In genomic region chr3:89147979-89148311, GRCm38 (mm10) we compare ENCODE assay signal across 11 mouse cellular contexts. TPM values are rescaled to one million over a fixed set of nuclear protein-coding genes. Genes with fewer than 3 reads are reported as not detected.
DNase-seq lines count a peak whose midpoint lies in the region; ATAC-seq and TF ChIP-seq lines count a peak whose summit lies in the region.
"Had no signal": no experiment of that assay in that cellular context is flagged by ENCODE, and none has a peak within 500 bp of the region (broad histone marks: within the 10 kb centered on the region; RNA-seq: fewer than 3 reads in every experiment).

No protein-coding gene starts in this region.

- DNase-seq in hindbrain, embryonic 10.5 days (ENCODE audit: low spot score), result no peak
- DNase-seq in R1 (ENCODE audit: low read depth, low spot score), result peak; percentile 38
- no peak for DNase-seq in limb, embryonic 14.5 days (ENCODE audit: low spot score)
- DNase-seq in right cerebral cortex, postnatal 36 days (ENCODE audit: low spot score in 2 of 2), result no peak
- no peak for DNase-seq in urinary bladder, adult 2 months (ENCODE audit: low spot score)
- DNase-seq in left cerebral cortex, postnatal 14 days (ENCODE audit: low spot score in 2 of 2), result no peak
- DNase-seq: cerebellum, adult 8-10 months; gastrocnemius, postnatal 10 days; layer of hippocampus, postnatal 36 days had no signal

- H3K4me3 ChIP-seq in hindbrain, embryonic 10.5 days, result peak overlapping the region; percentile 40
- H3K4me3 ChIP-seq in hindbrain, embryonic 16.5 days (ENCODE audit: low read length), result no peak overlapping the region
- peak overlapping the region; percentile 74 for H3K4me3 ChIP-seq in E14TG2a.4 (replicated peaks; ENCODE audit: low read length)
- H3K4me3 ChIP-seq in limb, embryonic 14.5 days (replicated peaks; ENCODE audit: low read length), result peak overlapping the region; percentile 22

- peaks cover 25% of the 10 kb centered on the region for H3K4me1 ChIP-seq in hindbrain, embryonic 10.5 days (replicated peaks)
- H3K4me1 ChIP-seq in hindbrain, embryonic 16.5 days (ENCODE audit: control insufficient read depth, insufficient read depth, low read depth, low read length), result no peaks in the 10 kb centered on the region
- peaks cover 55% of the 10 kb centered on the region for H3K4me1 ChIP-seq in E14TG2a.4 (replicated peaks; ENCODE audit: low read depth, low read length)
- H3K4me1 ChIP-seq in limb, embryonic 14.5 days (ENCODE audit: control insufficient read depth, insufficient read depth, low read length), result peaks cover 3% of the 10 kb centered on the region; the same call in 1 of the 2 replicates

- no peaks in the 10 kb centered on the region for H3K9me3 ChIP-seq in hindbrain, embryonic 10.5 days
- H3K9me3 ChIP-seq in hindbrain, embryonic 16.5 days (ENCODE audit: control insufficient read depth, low read length), result no peaks in the 10 kb centered on the region
- no peaks in the 10 kb centered on the region for H3K9me3 ChIP-seq in E14TG2a.4 (ENCODE audit: low read length)
- H3K9me3 ChIP-seq in limb, embryonic 14.5 days (ENCODE audit: control insufficient read depth, low read length), result no peaks in the 10 kb centered on the region

- H3K36me3 ChIP-seq in hindbrain, embryonic 10.5 days, result peaks cover 13% of the 10 kb centered on the region; the same call in 1 of the 2 replicates
- H3K36me3 ChIP-seq in hindbrain, embryonic 16.5 days (ENCODE audit: control insufficient read depth, insufficient read depth, low read length), result peaks cover 7% of the 10 kb centered on the region; the same call in 1 of the 2 replicates
- no peaks in the 10 kb centered on the region for H3K36me3 ChIP-seq in E14TG2a.4 (ENCODE audit: insufficient read depth, low read length)
- H3K36me3 ChIP-seq in limb, embryonic 14.5 days (ENCODE audit: control insufficient read depth, insufficient read depth, low read length), result no peaks in the 10 kb centered on the region

- H3K27ac ChIP-seq in hindbrain, embryonic 10.5 days, result peak overlapping the region; percentile 59
- no peak overlapping the region for H3K27ac ChIP-seq in hindbrain, embryonic 16.5 days (ENCODE audit: low read depth, low read length)
- no peak overlapping the region for H3K27ac ChIP-seq in limb, embryonic 14.5 days (replicated peaks; ENCODE audit: low read depth, low read length)

- H3K27me3 ChIP-seq in hindbrain, embryonic 10.5 days (ENCODE audit: insufficient read depth, poor library complexity, severe bottlenecking), result peaks cover 68% of the 10 kb centered on the region
- H3K27me3 ChIP-seq in hindbrain, embryonic 16.5 days (replicated peaks; ENCODE audit: control insufficient read depth, insufficient read depth, low read length), result no peaks in the 10 kb centered on the region
- H3K27me3 ChIP-seq in E14TG2a.4 (ENCODE audit: insufficient read depth, low read length), result peaks cover 75% of the 10 kb centered on the region
- H3K27me3 ChIP-seq in limb, embryonic 14.5 days (ENCODE audit: control insufficient read depth, insufficient read depth, low read length), result peaks cover 8% of the 10 kb centered on the region; the same call in 1 of the 2 replicates

- no peak overlapping the region for H3K9ac ChIP-seq in hindbrain, embryonic 16.5 days (ENCODE audit: low read depth, low read length)
- H3K9ac ChIP-seq in limb, embryonic 14.5 days (ENCODE audit: low read depth, low read length, severe bottlenecking), result peak overlapping the region; percentile 31

- TF ChIP-seq POLR2A in limb, embryonic 14.5 days (IDR thresholded peaks at IDR 0.05; ENCODE audit: borderline replicate concordance, extremely low read depth, insufficient read depth, insufficient read length), result no peak

- no peak overlapping the region for H3K4me2 ChIP-seq in hindbrain, embryonic 16.5 days (ENCODE audit: low read length)
- peak overlapping the region; percentile 44 for H3K4me2 ChIP-seq in limb, embryonic 14.5 days (replicated peaks; ENCODE audit: low read depth, low read length, severe bottlenecking)

- intact Hi-C loops in left cerebral cortex, postnatal 14 days (cut with DNase I), result loop anchor here (10.0 kb wide), 1 partner anchor 203 kb away; no protein-coding TSS in a partner anchor

- ATAC-seq in hindbrain, embryonic 16.5 days, result no peak
- ATAC-seq in limb, embryonic 14.5 days (ENCODE audit: low FRiP score, low read depth), result no peak

- TF ChIP-seq CTCF in E14TG2a.4 (conservative IDR thresholded peaks at IDR 0.05; ENCODE audit: low read length), result no peak

- WGBS in hindbrain, embryonic 10.5 days, result 10% methylated on average over 15 of the region's 15 CpGs
- 25% methylated on average over 15 of the region's 15 CpGs for WGBS in hindbrain, embryonic 16.5 days
- WGBS in limb, embryonic 14.5 days, result 9% methylated on average over 14 of the region's 15 CpGs

RNA-seq across cellular contexts. Expression of gene Pklr, which starts 12.0 kb away (rescaled TPM):
- 4.4 and 6.0 TPM in 2 replicates for polyA plus RNA-seq in hindbrain, embryonic 10.5 days (2016; fragmentation: Nextera tagmentation; extraction: Ambion mirVana)
- 0.10 and 0.11 TPM in 2 replicates for polyA plus RNA-seq in hindbrain, embryonic 16.5 days (2015; fragmentation: Nextera tagmentation; extraction: Ambion mirVana)
- polyA plus RNA-seq in limb, embryonic 14.5 days (2012; rRNA removed), result 0.27 and 0.50 TPM in 2 replicates
- polyA plus RNA-seq in limb, embryonic 14.5 days (2014; fragmentation: Nextera tagmentation; extraction: Ambion mirVana), result 0.14 and 0.23 TPM in 2 replicates
- polyA plus RNA-seq in urinary bladder, adult 2 months (2012; rRNA removed), result not detected in 2 replicates
- total RNA-seq in left cerebral cortex, postnatal 14 days (2021), result not detected
- total RNA-seq: layer of hippocampus, postnatal 36 days had no signal

RNA-seq across cellular contexts. Expression of gene Hcn3, which starts 12.1 kb away (rescaled TPM):
- polyA plus RNA-seq in hindbrain, embryonic 10.5 days (2016; fragmentation: Nextera tagmentation; extraction: Ambion mirVana), result 7.3 and 9.1 TPM in 2 replicates
- polyA plus RNA-seq in hindbrain, embryonic 16.5 days (2015; fragmentation: Nextera tagmentation; extraction: Ambion mirVana), result 58.1 and 58.4 TPM in 2 replicates
- polyA plus RNA-seq in limb, embryonic 14.5 days (2012; rRNA removed), result 4.6 and 8.9 TPM in 2 replicates
- 1.5 and 1.6 TPM in 2 replicates for polyA plus RNA-seq in limb, embryonic 14.5 days (2014; fragmentation: Nextera tagmentation; extraction: Ambion mirVana)
- polyA plus RNA-seq in urinary bladder, adult 2 months (2012; rRNA removed), result 0.44 and 0.49 TPM in 2 replicates
- 10 to 100 TPM; 20.4 to 25.1 TPM for total RNA-seq in left cerebral cortex, postnatal 14 days (2021)

RNA-seq across cellular contexts. Expression of gene Clk2, which starts 16.6 kb away (rescaled TPM):
- polyA plus RNA-seq in hindbrain, embryonic 10.5 days (2016; fragmentation: Nextera tagmentation; extraction: Ambion mirVana), result 34.8 and 35.3 TPM in 2 replicates
- polyA plus RNA-seq in hindbrain, embryonic 16.5 days (2015; fragmentation: Nextera tagmentation; extraction: Ambion mirVana), result 17.3 and 18.8 TPM in 2 replicates
- 152 and 155 TPM in 2 replicates for polyA plus RNA-seq in limb, embryonic 14.5 days (2012; rRNA removed)
- polyA plus RNA-seq in limb, embryonic 14.5 days (2014; fragmentation: Nextera tagmentation; extraction: Ambion mirVana), result 26.5 and 34.2 TPM in 2 replicates
- 73.9 and 89.8 TPM in 2 replicates for polyA plus RNA-seq in urinary bladder, adult 2 months (2012; rRNA removed)
- 10 to 100 TPM; 46.7 TPM for total RNA-seq in left cerebral cortex, postnatal 14 days (2021)

RNA-seq across cellular contexts. Expression of gene Scamp3, which starts 29.3 kb away (rescaled TPM):
- 98.9 and 116 TPM in 2 replicates for polyA plus RNA-seq in hindbrain, embryonic 10.5 days (2016; fragmentation: Nextera tagmentation; extraction: Ambion mirVana)
- polyA plus RNA-seq in hindbrain, embryonic 16.5 days (2015; fragmentation: Nextera tagmentation; extraction: Ambion mirVana), result 166 and 172 TPM in 2 replicates
- polyA plus RNA-seq in limb, embryonic 14.5 days (2012; rRNA removed), result 114 and 156 TPM in 2 replicates
- 93.9 and 96.0 TPM in 2 replicates for polyA plus RNA-seq in limb, embryonic 14.5 days (2014; fragmentation: Nextera tagmentation; extraction: Ambion mirVana)
- 69.8 and 72.3 TPM in 2 replicates for polyA plus RNA-seq in urinary bladder, adult 2 months (2012; rRNA removed)
- total RNA-seq in left cerebral cortex, postnatal 14 days (2021), result 10 to 100 TPM; 77.0 to 79.2 TPM

RNA-seq across cellular contexts. Expression of gene Fam189b, which starts 35.0 kb away (rescaled TPM):
- polyA plus RNA-seq in hindbrain, embryonic 10.5 days (2016; fragmentation: Nextera tagmentation; extraction: Ambion mirVana), result 30.2 and 38.7 TPM in 2 replicates
- polyA plus RNA-seq in hindbrain, embryonic 16.5 days (2015; fragmentation: Nextera tagmentation; extraction: Ambion mirVana), result 35.4 and 40.8 TPM in 2 replicates
- polyA plus RNA-seq in limb, embryonic 14.5 days (2012; rRNA removed), result 95.5 and 124 TPM in 2 replicates
- polyA plus RNA-seq in limb, embryonic 14.5 days (2014; fragmentation: Nextera tagmentation; extraction: Ambion mirVana), result 34.5 and 34.8 TPM in 2 replicates
- polyA plus RNA-seq in urinary bladder, adult 2 months (2012; rRNA removed), result 32.9 and 42.3 TPM in 2 replicates
- 10 to 100 TPM; 73.5 to 77.2 TPM for total RNA-seq in left cerebral cortex, postnatal 14 days (2021)
